Comparison of ENCODE assay signal across 8 mouse cellular contexts in genomic region chr2:145675142-145675755, GRCm38 (mm10). TPM values are rescaled to one million over a fixed set of nuclear protein-coding genes. Genes with fewer than 3 reads are reported as not detected.
DNase-seq lines count a peak whose midpoint lies in the region; ATAC-seq lines count a peak whose summit lies in the region.

Rin2 (plus strand) TSS chr2:145675215.

- no peaks in the 10 kb centered on the region for H3K36me3 ChIP-seq in forebrain, embryonic 15.5 days
- H3K36me3 ChIP-seq in lung, embryonic 15.5 days = no peaks in the 10 kb centered on the region

- H3K27ac ChIP-seq in forebrain, embryonic 15.5 days (replicated peaks) = no peak within 1 kb of the TSS
- peak within 1 kb of the TSS; percentile 93 for H3K27ac ChIP-seq in lung, embryonic 15.5 days

- intact Hi-C loops in heart, postnatal 25 days (cut with DNase I) = no loop called here

- DNase-seq in NIH3T3 (ENCODE audit: low read depth) = peak; percentile 85
- DNase-seq in c-Kit-positive CD71-positive TER-119-negative erythroid progenitor cells, embryonic 14.5 days (ENCODE audit: low read depth) = peak; percentile 27
- peak; percentile 51 for DNase-seq in heart, postnatal 25 days (ENCODE audit: low spot score)
- DNase-seq in large intestine, adult 2 months (ENCODE audit: low read depth, low spot score) = peak; percentile 64
- peak; percentile 80 for DNase-seq in ovary, adult 18-20 months (ENCODE audit: low spot score)
- DNase-seq in urinary bladder, postnatal 25 days (ENCODE audit: low spot score) = peak; percentile 59

- peak within 1 kb of the TSS; percentile 74 for H3K4me2 ChIP-seq in forebrain, embryonic 15.5 days (replicated peaks)
- peak within 1 kb of the TSS; percentile 86 for H3K4me2 ChIP-seq in lung, embryonic 15.5 days

- 0% methylated on average over 33 of the region's 33 CpGs for WGBS in forebrain, embryonic 15.5 days
- under 1% methylated on average over 33 of the region's 33 CpGs for WGBS in large intestine, adult 2 months
- WGBS in lung, embryonic 15.5 days = under 1% methylated on average over 32 of the region's 33 CpGs

- H3K4me1 ChIP-seq in forebrain, embryonic 15.5 days = peaks cover 15% of the 10 kb centered on the region
- peaks cover 34% of the 10 kb centered on the region for H3K4me1 ChIP-seq in lung, embryonic 15.5 days

- H3K27me3 ChIP-seq in forebrain, embryonic 15.5 days = no peaks in the 10 kb centered on the region
- no peaks in the 10 kb centered on the region for H3K27me3 ChIP-seq in lung, embryonic 15.5 days

- H3K9me3 ChIP-seq in forebrain, embryonic 15.5 days = no peaks in the 10 kb centered on the region
- no peaks in the 10 kb centered on the region for H3K9me3 ChIP-seq in lung, embryonic 15.5 days

- H3K4me3 ChIP-seq in forebrain, embryonic 15.5 days = peak within 1 kb of the TSS; percentile 53
- peak within 1 kb of the TSS; percentile 76 for H3K4me3 ChIP-seq in lung, embryonic 15.5 days

- peak within 1 kb of the TSS; percentile 60 for H3K9ac ChIP-seq in forebrain, embryonic 15.5 days (replicated peaks)
- peak within 1 kb of the TSS; percentile 70 for H3K9ac ChIP-seq in lung, embryonic 15.5 days

- ATAC-seq in forebrain, embryonic 15.5 days (replicated peaks) = peak; percentile 77
- peak; percentile 88 for ATAC-seq in lung, embryonic 15.5 days (ENCODE audit: borderline replicate concordance, extremely low read depth, low FRiP score, low TSS enrichment)

RNA-seq across cellular contexts. Expression of gene Rin2, which starts in this region (rescaled TPM):
- polyA plus RNA-seq in forebrain, embryonic 15.5 days (2015; fragmentation: Nextera tagmentation; extraction: Ambion mirVana) = 8.5 and 12.4 TPM in 2 replicates
- total RNA-seq in heart, postnatal 25 days (2021) = 10 to 100 TPM; 20.5 to 25.9 TPM
- 7.5 and 9.5 TPM in 2 replicates for polyA plus RNA-seq in large intestine, adult 2 months (2012; rRNA removed)
- 28.4 and 28.9 TPM in 2 replicates for polyA plus RNA-seq in lung, embryonic 15.5 days (2015; fragmentation: Nextera tagmentation; extraction: Ambion mirVana)

Comparison
In these comparisons a context has a peak if more than half of its experiments do, and no peak if none do; other contexts are left out.
1. DNase-seq: peak in every context shown above with its lines; median percentile 85 in NIH3T3; 80 in ovary, adult 18-20 months; 64 in large intestine, adult 2 months; 59 in urinary bladder, postnatal 25 days; 51 in heart, postnatal 25 days; 27 in c-Kit-positive CD71-positive TER-119-negative erythroid progenitor cells, embryonic 14.5 days.